ENCODE assay signal across 9 mouse cellular contexts in the genomic region with DNA sequence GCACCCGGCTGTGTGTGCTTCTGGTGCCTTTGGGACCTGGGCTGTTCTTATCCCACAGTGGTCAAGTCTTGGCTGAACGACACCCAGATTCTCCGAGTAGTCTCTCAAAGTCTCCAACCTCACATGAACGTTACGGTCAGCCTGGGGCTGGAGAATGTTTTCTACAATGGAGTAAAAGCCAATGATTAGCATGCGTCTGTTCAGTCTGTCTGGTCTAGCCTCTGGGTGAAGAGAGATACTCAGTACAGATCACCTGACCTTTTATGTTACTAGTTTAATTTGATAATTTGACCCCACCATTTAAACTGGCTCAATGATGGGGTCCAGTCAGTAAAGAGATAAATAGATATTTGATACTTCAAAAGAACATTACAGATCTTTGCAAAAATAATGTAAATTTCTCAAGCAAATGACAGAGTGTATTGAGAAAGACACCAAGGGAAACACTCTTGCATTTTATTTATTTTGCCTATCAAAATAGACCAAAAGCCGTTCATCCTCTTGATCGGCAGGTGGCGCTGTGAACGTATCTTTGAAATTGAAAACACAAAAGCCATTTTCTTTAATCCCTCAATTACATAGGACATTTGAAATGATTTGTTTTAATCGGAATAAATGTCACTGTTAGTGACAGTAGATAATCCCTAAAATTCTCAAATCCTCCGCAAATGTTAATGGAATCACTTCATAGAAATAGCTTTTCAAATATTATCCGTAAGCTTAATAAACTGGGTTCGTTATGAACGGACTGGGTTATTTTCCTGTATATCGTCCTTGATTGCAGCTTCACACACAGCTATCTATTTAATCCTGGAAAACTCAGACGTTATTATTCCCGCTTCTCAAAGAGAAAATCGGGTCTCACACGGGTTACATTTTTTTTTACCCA. TPM values are rescaled to one million over a fixed set of nuclear protein-coding genes. Genes with fewer than 3 reads are reported as not detected.
A peak's percentile ranks its signal among the peaks of the same experiment; 100 is the strongest.
DNase-seq lines count a peak whose midpoint lies in the region; ATAC-seq and TF ChIP-seq lines count a peak whose summit lies in the region.
"Had no signal": no experiment of that assay in that cellular context is flagged by ENCODE, and none has a peak within 500 bp of the region (broad histone marks: within the 10 kb centered on the region; RNA-seq: fewer than 3 reads in every experiment).

No protein-coding gene starts in this region.

- ATAC-seq in embryonic facial prominence, embryonic 12.5 days (ENCODE audit: insufficient number of reproducible peaks, insufficient read depth, low FRiP score, low TSS enrichment) = no peak
- ATAC-seq in lung, embryonic 14.5 days (ENCODE audit: insufficient read depth) = no peak

- H3K4me1 ChIP-seq in embryonic facial prominence, embryonic 12.5 days = no peaks in the 10 kb centered on the region
- no peaks in the 10 kb centered on the region for H3K4me1 ChIP-seq in lung, embryonic 14.5 days (ENCODE audit: insufficient read depth)

- TF ChIP-seq CTCF in lung, embryonic 14.5 days (IDR thresholded peaks at IDR 0.05; ENCODE audit: low read depth) = peak; percentile 80

- no peak overlapping the region for H3K9ac ChIP-seq in embryonic facial prominence, embryonic 12.5 days
- no peak overlapping the region for H3K9ac ChIP-seq in lung, embryonic 14.5 days

- H3K27me3 ChIP-seq in embryonic facial prominence, embryonic 12.5 days = no peaks in the 10 kb centered on the region
- H3K27me3 ChIP-seq in lung, embryonic 14.5 days (ENCODE audit: insufficient read depth, low read length) = no peaks in the 10 kb centered on the region

- peak overlapping the region; percentile 25 for H3K4me3 ChIP-seq in embryonic facial prominence, embryonic 12.5 days
- peak overlapping the region; percentile 25 for H3K4me3 ChIP-seq in lung, embryonic 14.5 days (ENCODE audit: low read depth, low read length)

- no peaks in the 10 kb centered on the region for H3K9me3 ChIP-seq in embryonic facial prominence, embryonic 12.5 days
- no peaks in the 10 kb centered on the region for H3K9me3 ChIP-seq in lung, embryonic 14.5 days (ENCODE audit: low read depth, low read length)

- no peak overlapping the region for H3K27ac ChIP-seq in embryonic facial prominence, embryonic 12.5 days
- no peak overlapping the region for H3K27ac ChIP-seq in lung, embryonic 14.5 days (ENCODE audit: low read depth)

- no peaks in the 10 kb centered on the region for H3K36me3 ChIP-seq in embryonic facial prominence, embryonic 12.5 days
- no peaks in the 10 kb centered on the region for H3K36me3 ChIP-seq in lung, embryonic 14.5 days (ENCODE audit: insufficient read depth)

- 23% methylated on average over 20 of the region's 20 CpGs for WGBS in embryonic facial prominence, embryonic 12.5 days
- WGBS in lung, embryonic 14.5 days = 29% methylated on average over 20 of the region's 20 CpGs

- intact Hi-C loops in heart, postnatal 10 days (cut with DNase I) = loop anchor here (1.0 to 5.0 kb wide), 6 partner anchors 99 to 776 kb away; partner anchors contain the start of gene Tspan13

- peak overlapping the region; percentile 51 for H3K4me2 ChIP-seq in embryonic facial prominence, embryonic 12.5 days (replicated peaks)
- peak overlapping the region; percentile 57 for H3K4me2 ChIP-seq in lung, embryonic 14.5 days

- DNase-seq in ES-CJ7 (ENCODE audit: low read depth, low spot score) = peak; percentile 48
- peak; percentile 57 for DNase-seq in adrenal gland, postnatal 25 days
- DNase-seq in heart, postnatal 10 days = peak; percentile 60 to 75
- peak; percentile 79 to 80 for DNase-seq in kidney, postnatal 4 days
- DNase-seq in lung, embryonic 14.5 days = peak; percentile 92
- DNase-seq in retina, adult 2 months (ENCODE audit: low read depth, low spot score) = peak; percentile 46
- no peak for DNase-seq in yolk sac, embryonic 10.5 days (ENCODE audit: low spot score)

RNA-seq across cellular contexts. Expression of gene Agr3, which starts 29.3 kb away (rescaled TPM):
- total RNA-seq in adrenal gland, postnatal 25 days (2021) = not detected in 2 replicates
- polyA plus RNA-seq in embryonic facial prominence, embryonic 12.5 days (2016; fragmentation: Nextera tagmentation; extraction: Ambion mirVana) = 0.76 and 1.9 TPM in 2 replicates
- total RNA-seq in heart, postnatal 10 days (2021) = not detected
- polyA plus RNA-seq in lung, embryonic 14.5 days (2014; fragmentation: Nextera tagmentation; extraction: Ambion mirVana) = not detected in 2 replicates
- total RNA-seq: layer of hippocampus, adult 18-20 months had no signal
